Mouse (Mus musculus) MEL (cell line): ENCODE data around the gene Taf11. TPM values are rescaled to one million over a fixed set of nuclear protein-coding genes. Genes with fewer than 3 reads are reported as not detected.

Source experiments
- DNase-seq: peaks from one replicate; pipeline ENCODE4 v3.0.0; 2011; ENCODE audit warnings: low read depth, low spot score
- H3K27ac ChIP-seq: 2 replicates; pipeline ENCODE4 v1.5.1; 2012; ENCODE audit warnings: low read depth, mild to moderate bottlenecking, control low read depth, low read length, moderate library complexity; ENCODE audit not compliant: control insufficient read depth
- H3K27me3 ChIP-seq, 2 experiments: fragments of 150-350 bp in 1 of 2; sonication (generic) in 1 of 2; 2 replicates each; pipeline ENCODE4 v1.6.1; 2012; ENCODE audit warnings: low read length in 2 of 2, mild to moderate bottlenecking in 2 of 2, improper control_type of control experiment in 1 of 2, moderate library complexity in 1 of 2; ENCODE audit not compliant: insufficient read depth in 2 of 2, control insufficient read depth in 1 of 2
- H3K36me3 ChIP-seq, 2 experiments: 2 replicates each; pipeline ENCODE4 v1.6.1; 2012 to 2014; ENCODE audit warnings: low read length in 2 of 2, improper control_type of control experiment in 1 of 2, inconsistent platforms in 1 of 2, mild to moderate bottlenecking in 1 of 2; ENCODE audit not compliant: insufficient read depth in 2 of 2, control insufficient read depth in 1 of 2
- H3K4me1 ChIP-seq, 2 experiments: fragments of 150-350 bp in 1 of 2; sonication (generic) in 1 of 2; 2 replicates each; pipeline ENCODE4 v1.6.1; 2012; ENCODE audit warnings: low read length in 2 of 2, improper control_type of control experiment in 1 of 2, mild to moderate bottlenecking in 1 of 2; ENCODE audit not compliant: insufficient read depth in 2 of 2, control insufficient read depth in 1 of 2
- H3K4me3 ChIP-seq, 2 experiments: fragments of 150-350 bp in 1 of 2; sonication (generic) in 1 of 2; 2 replicates each; pipeline ENCODE4 v1.5.1; 2012; ENCODE audit warnings: low read depth in 2 of 2, low read length in 2 of 2, mild to moderate bottlenecking in 2 of 2, moderate library complexity in 2 of 2, control low read depth in 1 of 2, improper control_type of control experiment in 1 of 2; ENCODE audit not compliant: control insufficient read depth in 1 of 2, insufficient read depth in 1 of 2
- H3K79me2 ChIP-seq: 2 replicates; pipeline ENCODE4 v1.6.1; 2012; ENCODE audit warnings: mild to moderate bottlenecking, low read length, moderate library complexity; ENCODE audit not compliant: control insufficient read depth, poor library complexity, insufficient read depth
- H3K9ac ChIP-seq: 2 replicates; pipeline ENCODE4 v1.6.1; 2012; ENCODE audit warnings: low read depth, mild to moderate bottlenecking, control low read depth, low read length, moderate library complexity; ENCODE audit not compliant: control insufficient read depth, poor library complexity, severe bottlenecking
- H3K9me3 ChIP-seq: fragments of 150-350 bp; sonication (generic); replicated peaks from 2 replicates; pipeline ENCODE4 v1.6.1; 2012; ENCODE audit warnings: mild to moderate bottlenecking, low read length, improper control_type of control experiment, moderate library complexity; ENCODE audit not compliant: insufficient read depth
- CHD1 ChIP-seq: IDR thresholded peaks from 2 replicates; pipeline ENCODE4 v1.6.1; 2012; ENCODE audit warnings: low read depth, mild to moderate bottlenecking, inconsistent platforms, low read length, improper control_type of control experiment
- CHD2 ChIP-seq: IDR thresholded peaks from 2 replicates; pipeline ENCODE4 v1.6.1; 2011; ENCODE audit warnings: low read length, improper control_type of control experiment
- CTCF ChIP-seq, 3 experiments: IDR thresholded peaks in 2 of 3; conservative IDR thresholded peaks in 1 of 3; 2 replicates each; pipeline ENCODE4 v1.5.1; 2011 to 2012; ENCODE audit warnings: low read length in 3 of 3, low read depth in 2 of 3, mild to moderate bottlenecking in 2 of 3, improper control_type of control experiment in 1 of 3, inconsistent platforms in 1 of 3, mixed read lengths in 1 of 3, moderate library complexity in 1 of 3; ENCODE audit not compliant: control insufficient read depth in 1 of 3, insufficient read depth in 1 of 3, poor library complexity in 1 of 3, severe bottlenecking in 1 of 3
- ELF1 ChIP-seq: IDR thresholded peaks from 2 replicates; pipeline ENCODE4 v1.6.1; 2014; ENCODE audit warnings: low read depth, mild to moderate bottlenecking, inconsistent platforms, low read length, improper control_type of control experiment, moderate library complexity
- EP300 ChIP-seq, 2 experiments: IDR thresholded peaks; 2 replicates each; pipeline ENCODE4 v1.6.1; 2011; ENCODE audit warnings: improper control_type of control experiment in 2 of 2, low read length in 2 of 2, low read depth in 1 of 2, mild to moderate bottlenecking in 1 of 2
- GATA1 ChIP-seq: IDR thresholded peaks from 2 replicates; pipeline ENCODE4 v1.6.1; 2011; ENCODE audit warnings: low read depth, low read length, improper control_type of control experiment
- HCFC1 ChIP-seq: IDR thresholded peaks from 2 replicates; pipeline ENCODE4 v1.6.1; 2012; ENCODE audit warnings: low read depth, mild to moderate bottlenecking, inconsistent platforms, low read length, improper control_type of control experiment, moderate library complexity
- JUND ChIP-seq: IDR thresholded peaks from 2 replicates; pipeline ENCODE4 v1.6.1; 2011; ENCODE audit warnings: low read depth, mild to moderate bottlenecking, improper control_type of control experiment, low read length
- KAT2A ChIP-seq: conservative IDR thresholded peaks from 2 replicates; pipeline ENCODE4 v1.6.1; 2012; ENCODE audit warnings: low read depth, low read length, improper control_type of control experiment, inconsistent platforms
- MAFK ChIP-seq: IDR thresholded peaks from 2 replicates; pipeline ENCODE4 v1.6.1; 2011; ENCODE audit warnings: low read depth, mild to moderate bottlenecking, low read length, improper control_type of control experiment, borderline replicate concordance
- MAZ ChIP-seq: IDR thresholded peaks from 2 replicates; pipeline ENCODE4 v1.6.1; 2012; ENCODE audit warnings: low read depth, mild to moderate bottlenecking, inconsistent platforms, low read length, improper control_type of control experiment
- MXI1 ChIP-seq: IDR thresholded peaks from 2 replicates; pipeline ENCODE4 v1.6.1; 2011; ENCODE audit warnings: mild to moderate bottlenecking, low read depth, low read length, improper control_type of control experiment
- MYB ChIP-seq: IDR thresholded peaks from 2 replicates; pipeline ENCODE4 v1.6.1; 2011; ENCODE audit warnings: mild to moderate bottlenecking, low read depth, low read length, improper control_type of control experiment
- NELFE ChIP-seq: IDR thresholded peaks from 2 replicates; pipeline ENCODE4 v1.6.1; 2011; ENCODE audit warnings: low read depth, low read length, improper control_type of control experiment
- NRF1 ChIP-seq: IDR thresholded peaks from 2 replicates; pipeline ENCODE4 v1.6.1; 2014; ENCODE audit warnings: low read depth, mild to moderate bottlenecking, inconsistent platforms, low read length, improper control_type of control experiment, moderate library complexity; ENCODE audit not compliant: poor library complexity, insufficient read depth, severe bottlenecking
- POLR2A ChIP-seq, 2 experiments: IDR thresholded peaks; 2 replicates each; pipeline ENCODE4 v1.6.1; 2011 to 2012; ENCODE audit warnings: low read length in 2 of 2, mild to moderate bottlenecking in 2 of 2, control low read depth in 1 of 2, improper control_type of control experiment in 1 of 2, low read depth in 1 of 2, moderate library complexity in 1 of 2; ENCODE audit not compliant: control insufficient read depth in 1 of 2, insufficient read depth in 1 of 2, poor library complexity in 1 of 2
- POLR2AphosphoS2 ChIP-seq: IDR thresholded peaks from 2 replicates; pipeline ENCODE4 v1.6.1; 2011; ENCODE audit warnings: low read length, improper control_type of control experiment
- POLR2AphosphoS5 ChIP-seq: IDR thresholded peaks from 2 replicates; pipeline ENCODE4 v1.6.1; 2012; ENCODE audit warnings: low read depth, borderline replicate concordance, mild to moderate bottlenecking, inconsistent platforms, low read length, moderate library complexity, mixed read lengths
- RAD21 ChIP-seq: IDR thresholded peaks from 2 replicates; pipeline ENCODE4 v1.6.1; 2011; ENCODE audit warnings: mild to moderate bottlenecking, low read depth, low read length, improper control_type of control experiment
- RCOR1 ChIP-seq: IDR thresholded peaks from 2 replicates; pipeline ENCODE4 v1.6.1; 2012; ENCODE audit warnings: low read depth, mild to moderate bottlenecking, inconsistent platforms, low read length, improper control_type of control experiment
- SIN3A ChIP-seq: IDR thresholded peaks from 2 replicates; pipeline ENCODE4 v1.6.1; 2012; ENCODE audit warnings: low read length, improper control_type of control experiment, inconsistent platforms
- SMC3 ChIP-seq: IDR thresholded peaks from 2 replicates; pipeline ENCODE4 v1.6.1; 2011; ENCODE audit warnings: low read depth, low read length, improper control_type of control experiment
- TAL1 ChIP-seq: IDR thresholded peaks from 2 replicates; pipeline ENCODE4 v1.6.1; 2012; ENCODE audit warnings: mild to moderate bottlenecking, inconsistent platforms, low read length, moderate library complexity, mixed read lengths
- TBP ChIP-seq: IDR thresholded peaks from 2 replicates; pipeline ENCODE4 v1.8.0; 2011; ENCODE audit warnings: low read depth, low read length, improper control_type of control experiment
- TCF12 ChIP-seq: IDR thresholded peaks from 2 replicates; pipeline ENCODE4 v1.6.1; 2014; ENCODE audit warnings: low read depth, mild to moderate bottlenecking, inconsistent platforms, low read length, improper control_type of control experiment, moderate library complexity
- UBTF ChIP-seq: IDR thresholded peaks from 2 replicates; pipeline ENCODE4 v1.6.1; 2012; ENCODE audit warnings: low read depth, mild to moderate bottlenecking, inconsistent platforms, low read length, improper control_type of control experiment, moderate library complexity, borderline replicate concordance; ENCODE audit not compliant: insufficient read depth
- USF2 ChIP-seq, 2 experiments: IDR thresholded peaks; 2 replicates each; pipeline ENCODE4 v1.6.1; 2011 to 2012; ENCODE audit warnings: improper control_type of control experiment in 2 of 2, low read length in 2 of 2, borderline replicate concordance in 1 of 2, inconsistent platforms in 1 of 2, low read depth in 1 of 2, mild to moderate bottlenecking in 1 of 2; ENCODE audit not compliant: insufficient read depth in 1 of 2
- ZC3H11A ChIP-seq: IDR thresholded peaks from 2 replicates; pipeline ENCODE4 v1.6.1; 2012; ENCODE audit warnings: low read depth, mild to moderate bottlenecking, inconsistent platforms, low read length, improper control_type of control experiment
- ZKSCAN1 ChIP-seq: IDR thresholded peaks from 2 replicates; pipeline ENCODE4 v1.6.1; 2012; ENCODE audit warnings: low read depth, mild to moderate bottlenecking, inconsistent platforms, low read length, improper control_type of control experiment, moderate library complexity
- ZNF384 ChIP-seq: IDR thresholded peaks from 2 replicates; pipeline ENCODE4 v1.6.1; 2012; ENCODE audit warnings: low read depth, mild to moderate bottlenecking, inconsistent platforms, low read length, improper control_type of control experiment
- polyA plus RNA-seq, 2 experiments: library from polyadenylated mRNA; stranded (reverse) in 1 of 2; unstranded in 1 of 2; fragments of >175 nt in 1 of 2; fragments of >200 nt in 1 of 2; gene quantifications; 2 replicates each; pipeline versions ENCODE4 v1.2.1 to v1.2.4; 2012; ENCODE audit warnings: low replicate concordance in 2 of 2, low read depth in 1 of 2; ENCODE audit not compliant: insufficient read length in 2 of 2, insufficient read depth in 1 of 2, missing spikeins in 1 of 2
- total RNA-seq: library from RNA; depleted of rRNA; stranded (reverse); fragments of 300-350 nt; gene quantifications from 2 replicates; pipeline ENCODE4 v1.2.3, GENCODE M21; 2012

The Taf11 gene
- total and polyA plus RNA-seq, 3 experiments: 45.7 to 77.8 TPM; not detected in 1

- TF ChIP-seq UBTF (no peak), MYB (no peak), USF2 (IDR thresholded peaks at IDR 0.05; ENCODE audit: borderline replicate concordance in 1 of 2, insufficient read depth in 1 of 2, low read depth in 1 of 2, low read length in 2 of 2) (no peak), ELF1 (peak; percentile 87), POLR2AphosphoS5 (no peak), NELFE (peak; percentile 33; the same call in 1 of the 2 replicates), TCF12 (peak; percentile 22; the same call in 1 of the 2 replicates), CTCF (IDR thresholded peaks at IDR 0.05 in 2 of 3, conservative IDR thresholded peaks at IDR 0.05 in 1 of 3; ENCODE audit: control insufficient read depth in 1 of 3, insufficient read depth in 1 of 3, low read depth in 2 of 3, low read length in 3 of 3, poor library complexity in 1 of 3, severe bottlenecking in 1 of 3) (no peak; a peak in 2 of 6 replicates), SMC3 (no peak), CHD1 (no peak), MAFK (no peak), ZC3H11A (no peak), GATA1 (no peak), EP300 (IDR thresholded peaks at IDR 0.05; ENCODE audit: low read depth in 1 of 2, low read length in 2 of 2) (no peak), SIN3A (peak; percentile 52)
Observed at GRCm38 (mm10) chr17:27908888-27909621, 589 bp downstream of the Taf11 start, which contains the start of gene Anks1 (continued).

- Histone ChIP-seq H3K9me3 (no peaks in the 10 kb centered on the region), H3K27me3 (no peaks in the 10 kb centered on the region), H3K36me3 (peaks cover 0 to 10% of the 10 kb centered on the region in 2 experiments; a peak in 1 of 4 replicates), H3K4me3 (peak overlapping the region; percentile 88 to 89), H3K9ac (peak overlapping the region; percentile 52), H3K4me1 (peaks cover 0 to 3% of the 10 kb centered on the region in 2 experiments; a peak in 3 of 4 replicates), H3K79me2 (peaks cover 24% of the 10 kb centered on the region), H3K27ac (peak overlapping the region; percentile 56)
- peak; percentile 68 for DNase-seq
- 0 out of 6 replicates have a peak, but pooled peaks of 1 of the 3 experiments have one; percentile 38 for TF ChIP-seq CTCF (IDR thresholded peaks at IDR 0.05 in 2 of 3, conservative IDR thresholded peaks at IDR 0.05 in 1 of 3; ENCODE audit: control insufficient read depth in 1 of 3, insufficient read depth in 1 of 3, low read depth in 2 of 3, low read length in 3 of 3, poor library complexity in 1 of 3, severe bottlenecking in 1 of 3)
- 0 out of 4 replicates have a peak, but pooled peaks of 1 of the 2 experiments have one; percentile 4 for TF ChIP-seq POLR2A (IDR thresholded peaks at IDR 0.05; ENCODE audit: control insufficient read depth in 1 of 2, insufficient read depth in 1 of 2, low read depth in 1 of 2, low read length in 2 of 2, poor library complexity in 1 of 2)
- no peak for TF ChIP-seq NRF1
- TF ChIP-seq HCFC1: no peak
- TF ChIP-seq POLR2AphosphoS2: no peak
- TF ChIP-seq CHD1: 0 out of 2 replicates have a peak, but pooled peaks have one; percentile 76
- TF ChIP-seq MAFK: no peak
- TF ChIP-seq TAL1: no peak
- TF ChIP-seq TBP: 0 out of 2 replicates have a peak, but pooled peaks have one; percentile 13
- no peak for TF ChIP-seq ZC3H11A
- no peak for TF ChIP-seq RCOR1
- no peak for TF ChIP-seq JUND
- TF ChIP-seq EP300 (IDR thresholded peaks at IDR 0.05; ENCODE audit: low read depth in 1 of 2, low read length in 2 of 2): no peak
- TF ChIP-seq RAD21: peak; percentile 17; the same call in 1 of the 2 replicates
- no peak for TF ChIP-seq MAZ
- TF ChIP-seq KAT2A: no peak
- TF ChIP-seq CHD2: no peak
- TF ChIP-seq ELF1: no peak
- no peak for TF ChIP-seq ZKSCAN1
- TF ChIP-seq USF2 (IDR thresholded peaks at IDR 0.05; ENCODE audit: borderline replicate concordance in 1 of 2, insufficient read depth in 1 of 2, low read depth in 1 of 2, low read length in 2 of 2): no peak
- TF ChIP-seq MXI1: no peak
- no peak for TF ChIP-seq SIN3A
- no peak for TF ChIP-seq GATA1
- TF ChIP-seq NELFE: no peak
- TF ChIP-seq ZNF384: peak; percentile 55; the same call in 1 of the 2 replicates
Observed at GRCm38 (mm10) chr17:27908206-27908887, 1.3 kb downstream of the Taf11 start.
